Comparison of ENCODE assay signal across 8 mouse cellular contexts in the genomic region with DNA sequence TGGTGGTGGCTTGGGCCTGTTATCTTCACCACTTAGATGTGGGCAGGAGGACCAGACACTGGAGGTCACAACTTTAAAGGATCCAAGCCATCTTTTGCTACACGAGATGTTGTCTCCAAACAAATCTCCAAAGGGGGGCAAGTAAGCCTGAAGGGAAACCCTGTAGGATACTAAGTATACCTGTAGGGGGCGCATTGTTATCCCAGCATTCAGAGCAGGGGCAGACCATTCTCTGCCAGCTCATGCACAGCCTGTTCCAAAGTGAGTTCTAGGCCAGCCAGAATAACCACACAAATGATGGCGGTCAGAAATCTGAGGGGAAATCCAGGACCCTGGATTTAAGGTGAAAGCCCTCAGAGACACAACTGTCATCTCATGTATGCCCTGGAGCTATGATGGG. TPM values are rescaled to one million over a fixed set of nuclear protein-coding genes. Genes with fewer than 3 reads are reported as not detected.
DNase-seq lines count a peak whose midpoint lies in the region; ATAC-seq and TF ChIP-seq lines count a peak whose summit lies in the region.
"Had no signal": no experiment of that assay in that cellular context is flagged by ENCODE, and none has a peak within 500 bp of the region (broad histone marks: within the 10 kb centered on the region; RNA-seq: fewer than 3 reads in every experiment).

No protein-coding gene starts in this region.

- no peak for TF ChIP-seq EP300 in liver, embryonic 14.5 days (IDR thresholded peaks at IDR 0.05; ENCODE audit: low read depth)

- no peak for ATAC-seq in liver, embryonic 14.5 days (ENCODE audit: insufficient read depth)
- no peak for ATAC-seq in liver, embryonic 11.5 days (replicated peaks; ENCODE audit: low FRiP score)
- ATAC-seq in cerebellum, adult (ENCODE audit: insufficient number of reproducible peaks, low FRiP score, low TSS enrichment): no peak
- no peak for ATAC-seq in intestine, embryonic 15.5 days

- no peak overlapping the region for H3K4me2 ChIP-seq in liver, embryonic 14.5 days (ENCODE audit: low read depth)
- no peak overlapping the region for H3K4me2 ChIP-seq in liver, embryonic 11.5 days
- no peak overlapping the region for H3K4me2 ChIP-seq in intestine, embryonic 15.5 days (replicated peaks)

- peak; percentile 82 for TF ChIP-seq CTCF in liver, embryonic 14.5 days (IDR thresholded peaks at IDR 0.05; ENCODE audit: low read depth)

- no peaks in the 10 kb centered on the region for H3K9me3 ChIP-seq in liver, embryonic 14.5 days (ENCODE audit: control insufficient read depth, low read length)
- H3K9me3 ChIP-seq in liver, embryonic 11.5 days (ENCODE audit: control insufficient read depth, low read length): no peaks in the 10 kb centered on the region
- no peaks in the 10 kb centered on the region for H3K9me3 ChIP-seq in intestine, embryonic 15.5 days

- no peak overlapping the region for H3K4me3 ChIP-seq in liver, embryonic 14.5 days (ENCODE audit: insufficient read depth in 1 of 2, low read depth in 2 of 2, low read length in 2 of 2)
- no peak overlapping the region for H3K4me3 ChIP-seq in liver, embryonic 11.5 days (ENCODE audit: low read depth, low read length)
- no peak overlapping the region for H3K4me3 ChIP-seq in intestine, embryonic 15.5 days (replicated peaks)

- H3K36me3 ChIP-seq in liver, embryonic 14.5 days (replicated peaks; ENCODE audit: control insufficient read depth, insufficient read depth, low read depth): peaks cover 33% of the 10 kb centered on the region
- H3K36me3 ChIP-seq in liver, embryonic 11.5 days (ENCODE audit: control insufficient read depth, insufficient read depth, low read length): peaks cover 38% of the 10 kb centered on the region
- H3K36me3 ChIP-seq in intestine, embryonic 15.5 days: peaks cover 18% of the 10 kb centered on the region

- H3K27me3 ChIP-seq in liver, embryonic 14.5 days (ENCODE audit: control insufficient read depth, insufficient read depth, low read length): no peaks in the 10 kb centered on the region
- no peaks in the 10 kb centered on the region for H3K27me3 ChIP-seq in liver, embryonic 11.5 days (replicated peaks; ENCODE audit: control insufficient read depth, insufficient read depth, low read length)
- no peaks in the 10 kb centered on the region for H3K27me3 ChIP-seq in intestine, embryonic 15.5 days (replicated peaks)

- no peak for DNase-seq in liver, embryonic 14.5 days (ENCODE audit: low read depth in 3 of 3, low spot score in 3 of 3)
- no peak for DNase-seq in liver, embryonic 11.5 days (ENCODE audit: low spot score)
- DNase-seq in ES-CJ7 (ENCODE audit: low read depth, low spot score): peak; percentile 56
- peak; percentile 46 for DNase-seq in c-Kit-positive CD71-positive TER-119-negative erythroid progenitor cells, embryonic 14.5 days (ENCODE audit: low read depth)
- peak; percentile 32 for DNase-seq in mesoderm, embryonic 11.5 days (ENCODE audit: low read depth, low spot score)
- DNase-seq: kidney, postnatal 36 days had no signal

- H3K4me1 ChIP-seq in liver, embryonic 14.5 days (replicated peaks; ENCODE audit: control insufficient read depth in 2 of 2, insufficient read depth in 2 of 2, low read length in 1 of 2): peaks cover 10% of the 10 kb centered on the region in 2 experiments
- peaks cover 16% of the 10 kb centered on the region for H3K4me1 ChIP-seq in liver, embryonic 11.5 days (replicated peaks; ENCODE audit: control insufficient read depth, insufficient read depth, low read length)
- 0 out of 2 replicates have a peak, but pooled peaks cover 5% of the 10 kb centered on the region for H3K4me1 ChIP-seq in intestine, embryonic 15.5 days (replicated peaks)

- H3K27ac ChIP-seq in liver, embryonic 14.5 days: no peak overlapping the region
- no peak overlapping the region for H3K27ac ChIP-seq in liver, embryonic 11.5 days (ENCODE audit: low read depth, low read length)
- H3K27ac ChIP-seq in intestine, embryonic 15.5 days: no peak overlapping the region

- WGBS in liver, embryonic 14.5 days (ENCODE audit: insufficient replicate concordance): 51% methylated on average over 3 of the region's 3 CpGs
- WGBS in liver, embryonic 11.5 days: 66% methylated on average over 3 of the region's 3 CpGs
- 65% methylated on average over 3 of the region's 3 CpGs for WGBS in intestine, embryonic 15.5 days

- H3K9ac ChIP-seq in liver, embryonic 14.5 days (replicated peaks): no peak overlapping the region
- no peak overlapping the region for H3K9ac ChIP-seq in liver, embryonic 11.5 days (ENCODE audit: low read depth, low read length)
- no peak overlapping the region for H3K9ac ChIP-seq in intestine, embryonic 15.5 days

RNA-seq across cellular contexts. Expression of a gene that starts 23.4 kb away (rescaled TPM):
- 53.9 and 115 TPM in 2 replicates for polyA plus RNA-seq in liver, embryonic 14.5 days (2012; rRNA removed)
- 146 and 161 TPM in 2 replicates for polyA plus RNA-seq in liver, embryonic 14.5 days (2014; fragmentation: Nextera tagmentation; extraction: Ambion mirVana)
- polyA plus RNA-seq in liver, embryonic 11.5 days (2014; fragmentation: Nextera tagmentation; extraction: Ambion mirVana): 352 and 370 TPM in 2 replicates
- 416 and 446 TPM in 2 replicates for polyA plus RNA-seq in intestine, embryonic 15.5 days (2015; fragmentation: Nextera tagmentation; extraction: Ambion mirVana)

RNA-seq across cellular contexts. Expression of a gene that starts 40.1 kb away (rescaled TPM):
- 4.9 TPM in 2 replicates for polyA plus RNA-seq in liver, embryonic 14.5 days (2012; rRNA removed)
- 4.5 and 5.4 TPM in 2 replicates for polyA plus RNA-seq in liver, embryonic 14.5 days (2014; fragmentation: Nextera tagmentation; extraction: Ambion mirVana)
- 13.7 and 14.9 TPM in 2 replicates for polyA plus RNA-seq in liver, embryonic 11.5 days (2014; fragmentation: Nextera tagmentation; extraction: Ambion mirVana)
- 11.1 and 13.1 TPM in 2 replicates for polyA plus RNA-seq in intestine, embryonic 15.5 days (2015; fragmentation: Nextera tagmentation; extraction: Ambion mirVana)

Comparison
In these comparisons a context has a peak if more than half of its experiments do, and no peak if none do; other contexts are left out.
1. DNase-seq: peak in ES-CJ7 (single experiment), c-Kit-positive CD71-positive TER-119-negative erythroid progenitor cells, embryonic 14.5 days (single experiment) and mesoderm, embryonic 11.5 days (single experiment); none in liver, embryonic 14.5 days (0 of 3) and liver, embryonic 11.5 days (single experiment).